Mouse (Mus musculus) T-helper 17 cell (primary cell): ENCODE results near the gene Dpf1.

Experiments
- in situ Hi-C, 2 experiments: fragments of 300-600 bp; cut with MboI, MseI; formaldehyde crosslinking; loops; 1 replicate in 1 of 2; 2 replicates in 1 of 2; pipeline ENCODE4 v1.15.1; 2025; ENCODE audit warnings: high pct_unique_total_duplicates in 2 of 2

Gene Dpf1

DNA sequence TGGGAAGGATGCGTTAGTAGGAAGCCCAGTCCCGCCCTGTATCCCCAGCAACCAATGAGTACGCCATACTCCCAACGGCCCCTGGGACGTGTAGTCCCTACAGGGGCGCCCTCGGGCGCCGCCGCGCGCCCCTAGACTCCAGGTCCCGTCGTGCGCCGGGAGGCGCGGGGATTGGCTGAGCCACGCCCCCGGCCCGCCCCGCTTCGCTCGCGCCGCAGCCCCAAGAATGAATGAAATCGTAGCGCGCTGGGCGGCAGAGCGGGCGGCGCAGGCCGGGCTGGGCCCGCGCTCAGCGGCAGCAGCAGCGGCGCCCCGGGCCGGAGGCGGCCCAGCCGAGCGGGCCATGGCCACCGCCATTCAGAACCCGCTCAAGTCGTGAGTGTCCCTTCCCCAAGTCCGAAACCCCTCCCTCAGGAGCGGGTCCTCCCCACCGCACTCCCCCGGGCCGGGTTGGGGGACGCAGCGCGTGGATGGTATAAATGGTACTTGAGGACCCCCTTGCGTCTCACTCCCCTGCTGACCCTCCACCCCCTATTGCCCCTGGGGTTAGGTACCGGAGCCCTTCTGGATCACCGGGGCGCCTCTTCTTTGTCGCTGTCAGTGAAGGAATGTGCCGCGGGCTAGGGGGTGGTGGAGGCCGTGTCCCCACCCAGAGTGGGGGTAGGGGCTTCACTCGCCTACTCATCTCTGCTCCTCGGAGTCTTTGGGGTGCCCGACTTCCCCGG lies at the start of gene Dpf1:
Dpf1 (plus strand) TSS at position 214 of the 725 bp plus-strand sequence.
- in situ Hi-C loops: no loop called here

DNA sequence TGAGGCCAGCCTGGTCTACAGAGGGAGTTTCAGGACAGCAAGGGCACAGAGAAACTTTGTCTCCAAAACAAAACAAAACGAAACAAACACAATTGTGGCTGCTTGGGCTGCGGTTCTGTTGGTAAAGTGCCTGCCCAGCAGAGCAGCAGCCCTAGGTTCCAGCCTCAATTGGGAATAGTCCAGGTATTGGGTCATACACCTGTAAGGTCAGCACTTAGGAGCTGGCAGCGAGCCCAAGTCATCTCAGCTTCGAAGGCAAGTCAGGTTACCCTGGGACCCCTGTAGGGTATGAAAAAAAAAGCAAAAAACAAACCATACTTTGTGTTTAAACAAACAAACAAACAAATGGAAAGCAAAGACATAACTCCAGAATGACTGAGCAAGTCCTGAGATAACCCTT lies 47.9 kb upstream of the Dpf1 start:
- in situ Hi-C loops: no loop called here

DNA sequence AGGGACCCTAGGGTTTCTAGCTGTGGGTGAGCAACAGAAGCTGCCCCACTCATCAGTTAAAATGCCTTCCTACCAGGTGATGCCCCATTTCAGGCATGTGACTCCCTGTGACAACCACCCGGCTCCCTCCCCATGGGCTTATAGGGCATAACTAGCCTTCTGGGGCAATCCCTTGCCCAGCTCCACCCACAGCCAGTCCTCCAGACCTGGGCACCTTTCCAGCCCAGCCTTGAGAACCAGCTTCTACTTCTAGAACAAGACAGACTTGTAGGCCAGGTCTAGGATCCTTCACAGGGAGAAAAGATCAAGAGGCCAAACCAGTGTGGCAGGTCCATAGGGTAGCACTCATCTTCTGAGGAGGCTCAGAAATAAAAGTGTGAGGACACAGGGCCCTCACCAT lies 46.4 kb upstream of the Dpf1 start:
- in situ Hi-C loops: no loop called here

DNA sequence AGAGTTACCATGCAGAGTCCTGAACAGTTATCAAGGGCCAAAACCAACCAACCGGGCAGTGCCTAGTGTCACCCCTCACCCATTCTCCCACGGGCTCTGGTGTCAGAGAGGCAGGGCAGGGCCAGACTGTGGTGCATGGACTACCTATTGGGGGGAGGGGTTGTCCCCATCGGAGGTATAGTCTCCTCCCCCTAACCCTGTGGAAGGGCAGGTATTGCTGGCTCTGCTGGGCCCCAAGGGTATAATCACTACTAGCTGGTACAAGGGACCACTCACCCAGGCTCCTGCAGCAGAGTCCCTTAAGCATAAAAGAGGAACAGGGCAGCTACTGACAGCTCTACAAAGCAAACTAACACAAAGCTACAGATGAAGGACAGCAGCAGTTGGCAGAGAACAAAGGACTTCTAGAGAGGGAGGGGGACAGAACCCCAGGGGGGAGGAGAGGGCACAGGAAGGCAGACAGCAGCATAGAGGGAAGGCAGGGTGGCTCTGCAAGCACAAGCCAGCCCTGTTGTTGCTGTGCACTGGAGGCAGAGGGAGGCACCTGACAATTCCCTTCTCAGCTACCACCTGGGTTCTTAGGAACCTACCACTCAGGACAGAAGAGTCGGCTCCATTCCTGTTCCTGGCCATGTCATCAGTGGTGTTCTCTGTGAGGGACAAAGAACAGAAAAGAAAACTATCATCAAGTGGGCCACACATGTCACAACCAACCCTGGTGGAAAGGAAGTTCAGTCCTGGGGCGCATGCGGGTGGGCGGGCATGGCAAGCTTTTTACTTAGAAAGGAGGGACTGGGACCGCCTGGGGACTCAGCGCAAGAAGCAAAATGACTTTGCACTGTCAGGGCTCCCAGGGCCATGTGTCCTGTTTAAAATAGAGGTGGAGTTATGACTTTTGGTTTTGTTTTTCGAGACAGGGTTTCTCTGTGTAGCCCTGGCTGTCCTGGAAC lies 43.7 kb upstream of the Dpf1 start:
- in situ Hi-C loops: no loop called here

DNA sequence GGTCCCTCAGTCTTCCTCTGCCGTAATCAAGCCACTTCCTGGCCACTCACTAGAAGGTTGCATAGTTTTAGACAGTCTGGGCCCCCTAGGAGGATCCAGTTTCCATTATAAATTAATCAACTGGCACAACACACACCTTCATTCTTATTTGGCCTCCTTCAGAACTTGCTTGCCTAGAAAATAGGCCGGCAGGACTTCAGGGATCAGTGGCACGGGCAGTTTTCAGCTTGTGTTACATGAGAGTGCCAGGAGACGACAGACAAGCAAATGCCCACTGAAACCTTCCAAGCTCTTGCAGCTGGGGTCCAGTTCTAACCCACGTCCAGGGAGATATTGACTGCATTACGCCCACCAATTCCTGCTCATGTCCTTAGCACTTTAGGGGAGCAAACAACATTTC lies 41.6 kb upstream of the Dpf1 start:
- in situ Hi-C loops: no loop called here

DNA sequence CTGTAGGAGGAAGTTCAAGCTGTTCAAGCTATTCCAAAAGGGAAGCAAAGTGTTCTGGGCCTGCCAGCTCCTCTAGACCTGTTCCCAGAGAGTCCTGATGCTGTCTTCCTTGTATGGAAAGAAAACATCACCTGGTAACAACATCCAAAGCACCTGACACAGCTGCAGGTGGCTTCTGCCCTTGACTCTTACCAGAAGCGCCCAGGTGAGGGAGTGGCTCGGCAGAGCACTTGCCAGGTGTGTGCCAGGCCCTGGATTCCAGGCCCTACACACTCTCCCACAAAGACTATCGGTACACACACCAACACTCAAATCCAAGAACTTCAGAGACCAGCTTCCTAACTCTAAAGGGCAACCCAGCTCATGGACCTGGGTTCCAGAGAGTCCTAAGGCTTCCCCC lies 39.9 kb upstream of the Dpf1 start:
- in situ Hi-C loops: no loop called here

DNA sequence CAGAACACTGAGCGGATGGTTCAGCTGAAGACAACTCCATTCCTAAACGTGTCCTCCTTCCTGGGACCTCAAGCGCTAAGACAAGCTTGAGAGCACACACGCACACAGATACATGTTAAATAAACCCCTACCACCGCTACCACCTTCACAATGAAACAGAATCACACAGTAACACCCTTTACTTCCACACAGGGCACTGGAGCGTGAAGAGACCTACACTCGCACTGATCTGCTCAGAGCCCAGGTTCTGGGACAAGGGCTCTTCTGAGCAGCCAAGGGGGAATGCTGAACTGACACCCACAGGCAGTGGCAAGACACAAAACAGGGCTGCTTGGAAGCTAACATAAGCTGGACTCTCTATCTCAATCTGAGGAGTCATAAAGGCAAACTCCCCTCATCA lies 38.1 kb upstream of the Dpf1 start:
- in situ Hi-C loops: no loop called here

DNA sequence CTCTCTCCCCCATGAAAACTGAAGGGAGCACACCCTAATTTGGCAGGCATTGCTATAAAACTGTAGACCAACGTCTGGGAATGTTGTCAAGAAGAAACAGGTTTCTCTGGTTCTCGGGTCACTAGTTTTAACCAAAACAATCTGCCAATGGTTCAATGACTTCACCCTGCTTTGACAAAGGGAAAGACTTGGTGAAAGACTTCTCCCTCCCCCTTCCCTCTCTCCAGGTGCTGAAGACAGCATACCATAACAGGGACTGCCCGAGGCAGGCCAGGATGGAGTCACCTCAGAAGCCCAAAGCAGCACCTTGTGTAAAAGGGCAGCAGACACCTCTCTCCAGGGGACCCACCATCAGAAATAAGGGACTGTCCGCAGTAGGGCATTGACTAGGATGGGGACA lies 36.8 kb upstream of the Dpf1 start:
- in situ Hi-C loops: no loop called here

DNA sequence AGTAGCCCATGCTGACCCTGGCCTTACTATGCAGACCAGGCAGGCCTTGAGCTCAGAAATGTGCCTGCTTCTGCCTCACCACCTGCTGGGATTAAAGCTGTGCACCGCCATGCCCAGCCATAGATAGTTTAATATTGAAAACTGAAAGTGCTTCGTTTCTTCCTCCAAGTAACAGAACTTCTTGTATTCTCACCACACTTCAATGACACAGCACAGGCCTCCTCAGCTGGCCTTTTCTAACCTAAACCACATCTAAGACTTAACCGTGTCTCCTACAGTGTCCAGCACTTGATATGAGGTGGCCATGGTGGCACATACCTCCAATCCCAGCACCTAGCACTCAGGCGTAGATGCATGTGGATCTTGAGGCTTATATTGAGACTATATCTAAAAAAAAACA lies 33.3 kb upstream of the Dpf1 start:
- in situ Hi-C loops: loop anchor here in 1 of 2 experiments (10.0 kb wide), 1 partner anchor 554 kb away; no protein-coding TSS in a partner anchor

DNA sequence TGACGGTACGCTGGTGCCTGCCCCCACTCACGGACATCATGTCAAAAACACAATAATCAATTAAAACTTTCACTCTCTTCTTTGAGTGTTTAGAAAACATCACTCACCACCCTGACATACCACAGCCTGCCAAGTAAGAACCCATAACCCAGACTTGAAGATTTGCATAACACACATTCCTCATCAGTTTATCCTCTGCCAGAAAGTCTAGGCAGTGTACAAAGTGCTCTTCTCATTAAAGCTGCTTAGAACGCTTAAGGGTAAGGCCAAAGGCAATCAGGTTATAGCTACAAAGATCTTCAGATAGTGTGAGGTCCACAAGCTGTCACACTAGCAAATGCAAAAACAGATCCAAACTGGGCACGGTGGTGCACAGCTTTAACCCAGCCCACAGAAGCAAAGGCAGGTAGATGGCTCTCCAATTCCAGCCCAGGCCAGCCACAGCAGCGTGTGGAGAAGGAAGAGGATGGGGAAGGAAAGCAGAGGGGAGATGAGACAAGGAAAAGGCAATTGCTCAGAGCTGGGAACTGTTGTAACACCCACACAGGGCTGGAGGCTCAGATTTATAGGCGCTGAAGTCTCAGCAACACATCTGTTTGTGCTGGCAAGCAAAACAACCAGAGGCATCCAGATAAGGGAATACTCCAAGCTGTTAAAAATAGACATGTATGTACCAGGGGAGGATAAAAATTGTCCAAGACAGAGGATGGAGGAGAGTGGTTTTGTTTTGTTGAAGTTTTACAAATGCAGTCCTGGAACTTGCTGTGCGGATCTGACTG lies 31.9 kb upstream of the Dpf1 start:
- in situ Hi-C loops: loop anchor here in 1 of 2 experiments (10.0 kb wide), 1 partner anchor 553 kb away; no protein-coding TSS in a partner anchor

DNA sequence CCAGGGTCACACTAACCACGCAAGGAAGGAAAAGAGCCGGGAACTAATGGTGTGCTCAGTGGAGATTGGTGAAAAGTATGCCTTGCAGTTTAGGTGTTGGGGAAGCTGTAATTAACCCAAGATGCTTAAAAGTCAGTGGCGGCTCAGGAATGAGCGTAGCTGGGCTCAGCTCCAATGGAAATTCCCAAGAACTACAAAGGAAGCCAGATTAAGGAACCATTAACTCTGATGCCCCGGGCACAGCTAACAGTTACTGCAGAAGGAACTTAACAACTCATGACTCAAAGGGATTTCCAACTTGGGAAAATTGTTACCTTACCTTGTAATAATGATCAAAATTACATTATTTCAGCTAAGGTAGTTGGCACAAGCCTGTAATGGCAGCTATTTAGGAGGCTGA lies 27.0 kb upstream of the Dpf1 start:
- in situ Hi-C loops: loop anchor here in 1 of 2 experiments (10.0 kb wide), 1 partner anchor 548 kb away; no protein-coding TSS in a partner anchor

DNA sequence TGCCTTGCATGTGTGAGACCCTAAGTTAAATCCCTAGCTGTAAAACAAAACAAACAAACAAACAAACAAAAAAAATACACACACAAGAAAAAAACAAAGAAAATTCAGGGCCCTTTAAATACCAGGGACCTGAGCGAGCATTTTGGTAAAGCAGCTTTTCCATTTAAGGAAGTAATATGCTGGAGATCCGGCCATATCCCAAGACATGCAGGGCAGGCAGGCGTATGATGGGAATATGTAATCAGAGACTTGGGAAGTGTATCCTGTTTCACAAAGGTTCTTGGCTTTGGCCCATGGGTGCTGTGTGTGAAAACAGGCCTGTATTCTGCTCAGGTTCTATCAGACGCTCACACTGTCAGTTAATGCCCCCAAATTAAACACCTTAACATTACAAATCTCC lies 26.2 kb upstream of the Dpf1 start:
- in situ Hi-C loops: loop anchor here in 1 of 2 experiments (10.0 kb wide), 1 partner anchor 547 kb away; no protein-coding TSS in a partner anchor

DNA sequence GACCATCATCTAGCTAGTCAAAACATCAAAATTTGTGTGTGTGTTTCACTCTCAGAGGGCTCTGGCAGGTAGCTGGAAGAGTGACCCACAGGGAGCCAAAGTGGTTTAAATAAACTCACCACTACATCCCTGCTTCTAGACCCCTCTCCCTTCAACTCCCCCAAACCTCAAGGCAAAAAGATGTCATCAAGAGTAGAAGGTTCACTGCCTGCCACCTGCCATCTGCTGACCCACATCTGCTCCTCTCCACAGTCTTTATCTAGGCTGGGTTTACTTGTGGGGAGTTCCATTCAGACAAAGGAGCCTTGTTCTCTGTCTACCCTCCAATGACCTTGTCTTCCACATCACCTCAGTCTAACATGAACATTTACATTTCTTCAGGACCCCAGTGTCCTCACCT lies 24.5 kb upstream of the Dpf1 start:
- in situ Hi-C loops: loop anchor here in 1 of 2 experiments (10.0 kb wide), 1 partner anchor 546 kb away; no protein-coding TSS in a partner anchor

DNA sequence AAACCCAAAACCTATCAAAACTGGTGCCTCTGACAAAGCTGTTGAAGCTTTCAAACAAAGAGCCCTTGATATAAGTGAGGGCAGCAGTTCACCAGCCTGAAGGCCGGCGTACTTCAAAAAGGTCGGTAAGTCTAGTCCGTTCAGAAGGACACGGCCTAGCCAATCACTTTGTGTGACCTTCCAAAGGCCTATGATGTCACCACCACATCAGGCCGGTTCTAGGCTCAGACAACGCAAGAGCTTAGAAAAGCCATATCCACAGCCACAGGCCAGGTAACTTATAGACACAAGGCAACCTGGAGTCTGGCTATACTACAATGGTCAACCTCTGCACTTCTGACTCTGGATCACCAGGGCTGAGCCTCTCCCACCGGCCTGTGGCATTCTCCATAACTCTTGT lies 23.8 kb upstream of the Dpf1 start:
- in situ Hi-C loops: loop anchor here in 1 of 2 experiments (10.0 kb wide), 1 partner anchor 545 kb away; no protein-coding TSS in a partner anchor

DNA sequence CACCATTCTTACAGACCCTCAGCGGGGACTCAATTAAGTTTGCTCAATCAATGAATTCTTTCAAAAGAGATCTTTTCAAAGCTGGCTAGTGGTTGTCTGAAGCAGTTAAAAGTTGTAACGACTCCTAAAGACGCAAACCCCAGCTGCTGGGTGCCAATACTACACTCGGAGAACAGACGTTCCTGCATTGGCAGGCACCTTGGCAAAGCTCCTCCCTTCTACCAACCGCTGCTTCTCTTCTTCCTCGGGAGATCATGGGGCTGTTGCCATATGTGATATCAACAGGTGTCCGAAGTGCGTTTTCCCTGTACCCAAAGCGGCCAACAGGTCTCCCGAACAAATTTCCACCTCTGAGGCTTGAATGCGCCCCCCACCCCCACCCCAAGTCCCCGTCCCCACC lies 22.9 kb upstream of the Dpf1 start:
- in situ Hi-C loops: no loop called here

DNA sequence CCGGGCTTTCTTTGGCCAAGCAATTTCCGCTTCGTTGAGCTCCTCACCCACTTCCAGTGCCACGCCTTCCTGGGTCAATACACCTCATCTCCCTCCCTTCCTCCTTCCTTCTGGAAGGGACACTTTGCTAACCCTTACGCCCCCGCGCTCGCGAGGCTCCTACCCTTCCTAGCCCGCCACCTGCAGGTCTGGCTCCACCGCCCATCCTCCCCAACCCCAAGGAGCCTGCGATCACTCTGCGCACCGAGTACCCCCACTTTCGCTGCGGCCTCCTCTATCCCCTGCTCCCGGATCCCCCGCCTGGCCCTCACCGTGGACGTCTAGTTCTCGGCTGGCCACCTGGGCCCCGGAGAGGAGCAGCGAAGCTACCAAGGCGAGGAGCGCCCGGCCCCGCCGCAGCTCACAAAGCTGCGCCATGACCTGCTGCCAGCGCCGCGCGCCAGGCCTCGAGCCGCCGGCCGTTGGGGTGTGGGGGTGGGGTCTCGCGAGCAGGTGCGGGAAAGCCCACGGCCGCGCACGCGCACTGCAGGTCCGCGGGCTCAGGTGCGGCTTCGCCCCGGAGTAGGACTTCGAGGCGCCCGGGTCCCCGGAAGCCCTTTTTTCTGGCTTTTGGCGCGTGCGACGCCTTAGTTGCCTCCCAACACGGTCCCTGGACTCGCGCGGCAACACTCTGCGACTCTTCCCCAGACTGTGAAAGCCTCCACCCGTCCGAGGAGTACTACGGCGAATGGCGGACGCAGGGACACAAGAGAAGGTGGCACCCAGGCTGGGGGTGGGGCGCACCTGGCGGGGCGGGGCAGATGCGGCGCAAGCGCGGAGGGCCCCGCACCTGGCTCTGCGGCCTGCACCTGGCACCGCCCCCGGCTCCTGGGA lies 22.3 kb upstream of the Dpf1 start, which contains the start of gene Spint2:
Spint2 (minus strand) TSS at position 712 of the 873 bp plus-strand sequence.
- in situ Hi-C loops: no loop called here

DNA sequence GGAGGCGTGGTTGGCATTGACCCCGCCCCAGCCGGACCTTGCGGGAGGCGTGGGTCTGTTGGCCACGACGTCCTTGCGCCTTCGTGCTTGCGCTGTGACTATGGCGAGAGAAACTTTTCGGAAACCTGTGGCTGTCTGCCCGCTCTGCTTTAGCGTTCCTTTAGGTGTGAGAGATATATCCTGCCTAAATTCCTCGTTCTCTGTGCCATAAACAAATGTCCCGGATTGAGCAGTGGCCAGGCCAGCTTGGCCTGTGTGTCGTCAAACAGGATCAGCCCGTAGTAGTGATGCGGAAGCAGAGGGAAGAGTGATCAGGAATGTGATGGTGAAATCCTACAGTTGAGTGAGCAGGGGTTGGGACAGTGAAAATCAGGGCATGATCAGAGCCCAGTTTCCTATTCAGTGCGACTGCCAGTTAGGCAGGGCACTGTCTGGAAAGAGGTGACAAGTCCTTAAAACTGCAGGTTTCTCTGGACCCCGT lies 21.6 kb upstream of the Dpf1 start:
- in situ Hi-C loops: no loop called here

DNA sequence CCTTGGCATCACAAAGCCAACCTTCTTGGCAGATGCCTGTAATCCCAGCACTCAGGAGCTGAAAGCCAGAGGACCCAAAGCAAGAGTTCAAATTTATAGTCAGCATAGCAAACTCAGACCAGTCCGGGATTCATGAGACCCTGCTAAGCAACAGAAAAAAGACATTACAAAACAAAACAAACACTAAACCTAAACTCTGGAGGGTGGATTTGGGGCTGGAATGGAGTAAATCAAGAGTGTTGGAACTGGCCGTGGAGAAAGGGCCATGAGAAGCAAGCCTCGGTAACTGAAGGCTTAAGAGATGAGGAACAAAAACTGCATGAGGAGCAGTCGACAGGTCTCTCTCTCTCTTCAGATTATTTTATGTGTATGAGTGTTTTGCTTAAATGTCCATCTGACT lies 19.9 kb upstream of the Dpf1 start:
- in situ Hi-C loops: no loop called here

DNA sequence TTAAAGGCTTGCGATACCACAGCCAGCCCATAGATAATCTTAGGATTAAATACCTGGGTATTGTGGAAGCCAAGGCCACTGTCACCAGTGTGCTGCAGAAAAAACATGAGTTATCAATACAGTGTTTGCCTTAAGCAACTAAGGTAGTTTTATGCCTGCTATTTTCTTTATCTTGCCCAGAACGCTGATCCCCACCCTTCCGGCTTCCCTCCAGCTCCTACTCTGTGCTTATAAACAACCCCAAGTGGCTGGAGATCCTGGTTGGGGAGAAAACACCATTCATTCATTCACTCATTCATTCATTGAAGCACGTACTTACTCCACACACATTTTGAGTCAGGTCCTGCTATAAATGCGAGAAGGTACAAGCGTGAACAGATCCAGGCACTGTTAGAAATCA lies 19.2 kb upstream of the Dpf1 start:
- in situ Hi-C loops: no loop called here

DNA sequence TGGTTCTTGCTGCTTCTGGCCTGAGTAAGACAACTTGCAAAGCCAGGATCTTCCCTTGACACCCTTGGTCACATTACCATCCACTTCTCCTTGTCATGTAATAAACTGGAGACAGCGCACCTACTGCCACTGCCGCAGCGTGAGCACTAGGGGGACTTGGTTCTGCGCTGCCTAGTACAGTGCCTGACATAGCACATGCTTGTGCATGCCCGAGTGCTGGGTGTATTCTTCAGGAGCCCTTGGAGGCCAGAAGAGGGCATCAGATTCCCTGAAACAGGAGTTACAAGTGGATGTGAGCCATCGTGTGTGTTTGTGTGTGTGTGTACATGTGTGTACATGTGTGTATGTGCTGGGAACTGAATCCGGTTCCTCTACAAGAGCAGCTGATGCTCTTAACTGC lies 16.3 kb upstream of the Dpf1 start:
- in situ Hi-C loops: no loop called here
